Mouse (Mus musculus) heart, embryonic 14.5 days (tissue): ENCODE data around the gene Xlr4a. TPM values are rescaled to one million over a fixed set of nuclear protein-coding genes. Genes with fewer than 3 reads are reported as not detected.

Experiments
- ATAC-seq: fragments of 200-750 bp; cut with Nextera tagmentation; 2 replicates; pipeline ENCODE4 v1.8.0; 2017; ENCODE audit warnings: low read depth, moderate TSS enrichment; ENCODE audit not compliant: insufficient number of reproducible peaks, insufficient read depth, low FRiP score
- H3K27ac ChIP-seq, 2 experiments: fragments of 200-500 bp in 1 of 2; fragments of 300-500 bp in 1 of 2; sonication (generic) in 1 of 2; replicated peaks in 1 of 2; 2 replicates each; pipeline ENCODE4 v1.5.1; 2012 to 2014; ENCODE audit warnings: low read depth in 2 of 2, low read length in 2 of 2, control low read depth in 1 of 2, mild to moderate bottlenecking in 1 of 2, mixed read lengths in 1 of 2; ENCODE audit not compliant: control insufficient read depth in 1 of 2, insufficient read depth in 1 of 2
- H3K27me3 ChIP-seq: fragments of 300-500 bp; sonication (generic); 2 replicates; pipeline ENCODE4 v1.6.1; 2014; ENCODE audit warnings: mild to moderate bottlenecking, low read length, control low read depth; ENCODE audit not compliant: control insufficient read depth, insufficient read depth
- H3K36me3 ChIP-seq: fragments of 300-500 bp; sonication (generic); 2 replicates; pipeline ENCODE4 v1.6.1; 2014; ENCODE audit warnings: mild to moderate bottlenecking, control low read depth, low read length, mixed read lengths; ENCODE audit not compliant: control insufficient read depth, insufficient read depth
- H3K4me1 ChIP-seq, 2 experiments: fragments of 200-500 bp in 1 of 2; fragments of 300-500 bp in 1 of 2; sonication (generic) in 1 of 2; 2 replicates each; pipeline ENCODE4 v1.6.1; 2012 to 2014; ENCODE audit warnings: low read length in 2 of 2, control low read depth in 1 of 2, mixed read lengths in 1 of 2; ENCODE audit not compliant: control insufficient read depth in 2 of 2, insufficient read depth in 2 of 2
- H3K4me2 ChIP-seq: fragments of 300-500 bp; sonication (generic); 2 replicates; pipeline ENCODE4 v1.6.1; 2014; ENCODE audit warnings: mild to moderate bottlenecking, low read length
- H3K4me3 ChIP-seq, 2 experiments: fragments of 200-500 bp in 1 of 2; fragments of 300-500 bp in 1 of 2; sonication (generic) in 1 of 2; 2 replicates each; pipeline ENCODE4 v1.5.1; 2012 to 2014; ENCODE audit warnings: low read length in 2 of 2, mild to moderate bottlenecking in 2 of 2, control low read depth in 1 of 2, low read depth in 1 of 2, moderate library complexity in 1 of 2; ENCODE audit not compliant: control insufficient read depth in 1 of 2, insufficient read depth in 1 of 2
- H3K9ac ChIP-seq: fragments of 300-500 bp; sonication (generic); 2 replicates; pipeline ENCODE4 v1.6.1; 2014; ENCODE audit warnings: mild to moderate bottlenecking, low read length
- H3K9me3 ChIP-seq: fragments of 300-500 bp; sonication (generic); 2 replicates; pipeline ENCODE4 v1.6.1; 2016; ENCODE audit warnings: low read length, control low read depth; ENCODE audit not compliant: control insufficient read depth
- WGBS: fragments of 180-500 bp; shearing (Covaris S2); extraction: QIAGEN DNeasy Blood & Tissue Kit; methylation state at CpG from one replicate; pipeline ENCODE4 v1.1.7; 2014; 5-methylcytosine and 5-hydroxymethylcytosine counted together
- polyA plus RNA-seq: library from polyadenylated mRNA; unstranded; fragments of >200 nt; fragmentation: Nextera tagmentation; extraction: Ambion mirVana; gene quantifications from 2 replicates; pipeline ENCODE4 v1.2.1, GENCODE M21; 2014

Xlr4a gene
- polyA plus RNA-seq, 1 experiment from 2014 or later, result 1.8 TPM

DNA sequence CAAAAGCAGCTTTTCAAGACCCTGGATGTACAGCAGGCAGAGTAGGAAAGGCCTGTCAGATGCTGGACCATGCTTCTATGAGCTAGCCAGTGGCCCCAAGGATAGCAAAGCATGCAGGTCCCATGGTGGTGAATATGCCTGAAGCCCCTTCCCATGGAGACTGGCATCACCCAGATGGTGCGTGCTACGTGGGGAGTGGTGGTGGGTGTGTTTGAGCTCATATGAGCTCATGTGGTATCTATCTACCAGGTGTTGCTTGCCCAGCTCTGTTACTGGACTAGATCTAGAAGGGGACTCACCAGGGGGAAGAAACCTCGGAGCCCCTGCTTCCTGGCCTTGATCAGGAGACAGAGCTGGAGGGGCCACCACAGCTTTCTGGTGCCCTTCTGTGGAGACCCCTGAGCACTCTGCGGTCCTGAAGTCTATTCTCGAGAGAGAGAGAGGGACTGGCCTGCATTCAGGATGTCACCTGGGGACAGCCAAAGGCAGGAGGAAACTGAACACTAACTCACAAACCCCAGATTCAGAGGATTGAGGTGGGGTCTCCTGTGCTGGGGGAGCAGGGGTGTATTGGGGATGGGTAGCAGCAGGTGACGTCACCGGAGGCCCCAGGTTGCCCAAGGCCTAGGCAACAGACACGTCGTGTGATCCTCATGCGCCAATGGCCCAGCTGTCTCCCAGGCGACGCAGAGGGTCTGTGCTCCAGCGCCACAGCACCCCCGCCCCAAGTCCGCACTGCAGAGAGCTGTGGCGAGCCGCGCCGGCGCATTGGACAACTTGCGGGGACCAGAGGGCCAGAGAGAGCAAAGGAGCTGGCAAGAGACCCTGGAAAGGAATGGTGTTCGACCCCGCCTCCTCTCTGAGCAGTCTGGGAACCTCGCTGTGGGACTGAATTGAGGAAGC, 18.5 kb downstream of the Xlr4a start:
- Histone ChIP-seq H3K4me2 (peak overlapping the region; percentile 46), H3K27ac (no peak overlapping the region), H3K9me3 (no peaks in the 10 kb centered on the region), H3K4me1 (no peaks in the 10 kb centered on the region), H3K27me3 (no peaks in the 10 kb centered on the region), H3K36me3 (no peaks in the 10 kb centered on the region), H3K9ac (no peak overlapping the region), H3K4me3 (no peak overlapping the region; a peak in 1 of 4 replicates)
- WGBS, result 30% methylated on average over 24 of the region's 24 CpGs
- ATAC-seq, result no peak

DNA sequence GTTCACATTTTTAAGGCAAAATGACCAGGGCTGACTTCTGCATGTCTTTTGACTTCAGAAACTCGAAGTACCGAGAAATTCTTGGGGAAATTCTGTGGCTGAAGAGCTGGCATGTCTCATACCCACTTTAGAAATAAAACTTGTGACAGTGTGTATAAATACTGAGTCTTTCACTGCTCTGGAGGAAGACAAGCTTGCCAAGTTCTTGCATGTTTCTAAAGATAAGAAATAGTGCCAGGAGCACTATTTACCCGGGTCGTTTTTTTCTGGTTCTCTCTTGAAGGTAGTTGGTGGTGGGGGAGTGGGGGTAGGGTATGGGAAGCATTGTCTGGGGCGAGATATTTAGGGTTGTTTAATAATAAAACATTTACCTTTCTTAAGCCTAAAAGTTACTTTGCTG, 20.0 kb downstream of the Xlr4a start:
- no peak for ATAC-seq
- H3K27me3 ChIP-seq, result no peaks in the 10 kb centered on the region
- H3K36me3 ChIP-seq, result no peaks in the 10 kb centered on the region
- WGBS, result 39% methylated on average over 5 of the region's 5 CpGs
- no peak overlapping the region for H3K27ac ChIP-seq
- no peaks in the 10 kb centered on the region for H3K4me1 ChIP-seq
- no peaks in the 10 kb centered on the region for H3K9me3 ChIP-seq
- no peak overlapping the region for H3K9ac ChIP-seq
- H3K4me2 ChIP-seq, result no peak overlapping the region
- H3K4me3 ChIP-seq, result no peak overlapping the region

DNA sequence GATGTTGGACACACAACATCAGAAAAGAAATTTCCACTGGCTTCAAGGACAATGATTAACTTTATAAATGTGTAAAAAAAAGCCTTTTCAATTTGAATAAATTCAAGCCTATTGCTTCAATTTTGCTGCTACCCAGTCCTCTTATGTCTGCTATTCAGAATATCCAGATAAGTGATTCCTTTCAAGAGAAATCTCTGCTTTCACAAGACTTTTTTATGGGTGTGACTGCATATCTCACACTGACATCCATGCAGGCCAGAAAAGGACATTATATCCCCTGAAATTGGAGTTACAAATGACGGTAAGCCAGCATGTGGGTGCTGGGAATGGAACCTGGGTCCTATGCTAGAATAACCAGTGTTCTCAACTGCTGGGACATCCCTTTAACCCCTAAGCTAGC, 20.8 kb downstream of the Xlr4a start:
- H3K36me3 ChIP-seq, result no peaks in the 10 kb centered on the region
- no peak for ATAC-seq
- no peak overlapping the region for H3K4me3 ChIP-seq
- no peak overlapping the region for H3K27ac ChIP-seq
- H3K9me3 ChIP-seq, result no peaks in the 10 kb centered on the region
- WGBS, result 69% methylated on average over 1 of the region's 1 CpGs
- H3K4me1 ChIP-seq, result no peaks in the 10 kb centered on the region
- no peak overlapping the region for H3K4me2 ChIP-seq
- no peaks in the 10 kb centered on the region for H3K27me3 ChIP-seq
- H3K9ac ChIP-seq, result no peak overlapping the region

DNA sequence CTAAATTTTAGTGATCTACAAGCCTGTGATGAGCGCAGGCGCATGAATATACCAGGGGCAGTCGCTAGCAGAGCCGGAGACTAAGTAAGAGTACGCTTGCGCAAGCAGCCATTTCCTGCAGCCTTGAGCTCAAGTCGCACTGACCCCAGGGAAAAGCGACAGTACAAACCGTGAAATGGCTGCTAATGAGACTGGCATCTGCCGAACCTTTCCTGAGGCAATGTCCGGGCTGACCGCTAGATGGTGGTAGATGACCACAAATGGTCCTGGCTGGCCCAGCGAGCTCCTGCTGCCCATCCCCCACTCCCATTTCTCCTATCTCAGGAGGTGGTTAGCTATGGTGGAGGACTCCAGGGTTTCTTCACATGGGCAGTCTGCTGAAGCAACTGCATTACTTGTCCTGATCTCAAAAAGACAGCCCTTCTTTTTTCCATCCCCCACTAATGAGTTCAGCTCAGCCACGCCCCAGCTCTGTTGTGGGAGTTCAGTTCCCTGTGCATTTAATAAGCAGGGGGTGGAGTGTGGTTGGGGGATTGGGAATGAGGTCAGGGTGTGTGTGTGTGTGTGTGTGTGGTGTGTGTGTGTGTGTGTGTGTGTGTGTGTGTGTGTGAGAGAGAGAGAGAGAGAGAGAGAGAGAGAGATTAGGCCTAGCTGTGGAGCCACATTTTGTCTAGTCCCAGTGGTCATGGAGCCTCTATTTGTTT, 28.3 kb downstream of the Xlr4a start:
- Histone ChIP-seq H3K4me1 (peaks cover 0 to 2% of the 10 kb centered on the region in 2 experiments; a peak in 1 of 4 replicates), H3K27ac (no peak overlapping the region), H3K4me2 (peak overlapping the region; percentile 37), H3K36me3 (no peaks in the 10 kb centered on the region), H3K9ac (no peak overlapping the region), H3K4me3 (no peak overlapping the region), H3K9me3 (no peaks in the 10 kb centered on the region), H3K27me3 (no peaks in the 10 kb centered on the region)
- 20% methylated on average over 14 of the region's 14 CpGs for WGBS
- peak; percentile 77; the same call in 1 of the 2 replicates for ATAC-seq

DNA sequence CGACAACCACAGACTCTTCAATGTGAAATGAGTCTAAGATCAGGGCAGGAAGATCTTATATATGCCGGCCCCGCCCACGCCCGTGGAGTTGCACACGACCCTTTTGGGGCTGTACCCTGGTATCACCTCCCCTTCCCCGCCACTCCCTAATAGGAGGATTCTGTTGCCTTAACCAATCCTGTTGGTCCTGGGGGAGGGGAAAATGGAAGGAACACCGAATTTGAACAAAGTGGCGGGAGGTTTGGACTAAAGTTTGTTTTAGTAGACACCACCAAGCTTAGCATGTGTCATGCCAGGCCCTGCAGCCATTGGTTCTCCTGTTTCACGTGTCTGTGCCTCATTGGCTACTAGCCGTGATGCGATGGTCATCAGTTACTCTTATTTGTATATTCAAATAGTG, 42.6 kb downstream of the Xlr4a start:
- H3K9me3 ChIP-seq, result no peaks in the 10 kb centered on the region
- H3K36me3 ChIP-seq, result no peaks in the 10 kb centered on the region
- no peak overlapping the region for H3K4me2 ChIP-seq
- no peak overlapping the region for H3K4me3 ChIP-seq
- WGBS, result 70% methylated on average over 12 of the region's 12 CpGs
- H3K27me3 ChIP-seq, result no peaks in the 10 kb centered on the region; the same call in 1 of the 2 replicates
- no peak overlapping the region for H3K27ac ChIP-seq
- H3K9ac ChIP-seq, result no peak overlapping the region
- H3K4me1 ChIP-seq, result no peaks in the 10 kb centered on the region
- no peak for ATAC-seq

DNA sequence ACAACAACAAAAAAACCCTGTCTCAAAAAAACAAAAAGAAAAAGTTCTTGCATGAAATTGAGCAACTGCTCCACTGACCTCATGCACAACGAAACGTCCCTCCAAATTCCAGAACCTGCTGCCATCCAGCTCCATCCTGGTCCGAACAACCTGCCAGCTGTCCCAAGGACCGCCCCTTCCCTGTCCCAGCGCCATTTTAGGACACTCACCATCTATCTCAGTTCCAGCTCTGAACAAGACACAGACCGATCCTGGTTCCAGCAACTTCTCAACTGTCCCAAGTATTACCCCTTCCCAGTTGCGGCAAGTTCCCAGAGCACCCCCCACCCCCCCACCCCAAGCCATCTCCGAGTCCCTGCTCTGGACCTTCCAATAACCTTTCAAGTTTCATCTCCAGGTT, 43.4 kb downstream of the Xlr4a start:
- 79% methylated on average over 8 of the region's 8 CpGs for WGBS
- H3K9ac ChIP-seq, result no peak overlapping the region
- H3K27ac ChIP-seq, result no peak overlapping the region
- ATAC-seq, result no peak
- H3K27me3 ChIP-seq, result no peaks in the 10 kb centered on the region; the same call in 1 of the 2 replicates
- no peak overlapping the region for H3K4me3 ChIP-seq
- H3K36me3 ChIP-seq, result no peaks in the 10 kb centered on the region
- H3K4me2 ChIP-seq, result no peak overlapping the region
- no peaks in the 10 kb centered on the region for H3K9me3 ChIP-seq
- H3K4me1 ChIP-seq, result no peaks in the 10 kb centered on the region

DNA sequence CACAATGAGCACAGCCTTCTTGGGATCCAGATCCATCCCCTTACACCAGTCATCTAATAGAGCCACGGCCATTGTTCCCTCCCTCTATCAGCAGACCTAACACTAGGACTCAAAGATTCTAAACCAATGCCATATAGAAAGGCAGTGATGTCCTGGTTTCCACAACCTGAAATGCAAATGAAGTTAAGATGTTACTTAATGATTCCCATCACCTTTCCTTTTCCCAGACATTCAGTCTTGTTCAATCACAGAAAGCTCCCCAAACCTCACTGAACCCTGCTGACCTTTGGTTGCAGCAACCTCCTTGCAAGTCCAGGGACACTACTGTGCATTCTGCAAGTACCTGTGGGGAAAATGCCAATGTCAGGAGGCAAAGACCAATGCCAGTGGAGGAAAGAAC, 45.3 kb downstream of the Xlr4a start, which contains the start of gene Pnma5:
Gene Pnma5, minus strand, starts transcription at position 101 of the 400 bp plus-strand sequence.
- H3K27ac ChIP-seq, result no peak within 1 kb of the TSS
- H3K4me1 ChIP-seq, result no peaks in the 10 kb centered on the region
- H3K9me3 ChIP-seq, result no peaks in the 10 kb centered on the region
- H3K4me2 ChIP-seq, result no peak within 1 kb of the TSS
- no peaks in the 10 kb centered on the region for H3K36me3 ChIP-seq
- no peak within 1 kb of the TSS for H3K9ac ChIP-seq
- ATAC-seq, result no peak
- no peaks in the 10 kb centered on the region; the same call in 1 of the 2 replicates for H3K27me3 ChIP-seq
- 76% methylated on average over 1 of the region's 1 CpGs for WGBS
- H3K4me3 ChIP-seq, result no peak within 1 kb of the TSS
